Mouse (Mus musculus) lung, postnatal 0 days (tissue): ENCODE measurements at regions not wholly inside any gene's neighbourhood (a gene's known extent, or its start where the extent isn't known, plus 50 kb on each side); places are given as distances from the start of the nearest gene placed in this dataset.

Experiments used
- CTCF ChIP-seq: IDR thresholded peaks from 2 replicates; pipeline ENCODE4 v1.5.1; 2016; ENCODE audit warnings: antibody characterized with exemption, mild to moderate bottlenecking
- EP300 ChIP-seq: IDR thresholded peaks from 2 replicates; pipeline ENCODE4 v1.6.1; 2016; ENCODE audit warnings: antibody characterized with exemption, mild to moderate bottlenecking, control low read depth

- no peak for TF ChIP-seq EP300
- no peak for TF ChIP-seq CTCF
Observed at GRCm38 (mm10) chr7:96098686-96099376, 72.2 kb upstream of the Tenm4 start.
